Mouse (Mus musculus): ENCODE results near the gene Sept11. TPM values are rescaled to one million over a fixed set of nuclear protein-coding genes. Genes with fewer than 3 reads are reported as not detected.
A peak's percentile ranks its signal among the peaks of the same experiment; 100 is the strongest.

Gene Sept11
- polyA plus RNA-seq, 1 experiment from 2014 or later = 180 TPM

DNA sequence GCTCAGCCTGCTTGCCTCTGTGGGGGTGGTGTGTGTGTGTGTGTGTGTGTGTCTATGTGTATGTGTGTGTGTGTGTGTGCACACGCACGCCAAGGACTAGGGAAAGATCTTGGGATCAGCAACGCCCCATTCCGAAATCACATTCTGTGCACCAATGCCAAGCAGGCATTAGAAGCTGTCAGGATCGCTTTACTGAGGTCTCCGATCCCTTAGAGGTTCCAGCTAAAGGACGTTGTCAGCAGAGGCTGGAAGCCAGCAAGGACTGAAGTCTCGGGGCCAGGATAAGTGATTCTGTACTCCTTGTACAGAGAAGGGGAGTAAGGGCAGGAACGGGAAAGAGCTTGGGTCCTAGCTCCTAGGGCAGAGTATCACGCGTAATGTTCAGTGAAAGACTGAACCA, 61.2 kb downstream of the Sept11 start:
- H3K4me1 ChIP-seq = peaks cover 13% of the 10 kb centered on the region
- H3K27ac ChIP-seq = no peak overlapping the region
- no peak overlapping the region for H3K9ac ChIP-seq
- 74% methylated on average over 11 of the region's 11 CpGs for WGBS
- no peak overlapping the region for H3K4me2 ChIP-seq
- no peak for ATAC-seq (ENCODE audit: insufficient number of reproducible peaks, low FRiP score, low TSS enrichment, low read depth)
- no peaks in the 10 kb centered on the region for H3K27me3 ChIP-seq
- H3K36me3 ChIP-seq = peaks cover 58% of the 10 kb centered on the region
- H3K9me3 ChIP-seq = no peaks in the 10 kb centered on the region
- H3K4me3 ChIP-seq = no peak overlapping the region

DNA sequence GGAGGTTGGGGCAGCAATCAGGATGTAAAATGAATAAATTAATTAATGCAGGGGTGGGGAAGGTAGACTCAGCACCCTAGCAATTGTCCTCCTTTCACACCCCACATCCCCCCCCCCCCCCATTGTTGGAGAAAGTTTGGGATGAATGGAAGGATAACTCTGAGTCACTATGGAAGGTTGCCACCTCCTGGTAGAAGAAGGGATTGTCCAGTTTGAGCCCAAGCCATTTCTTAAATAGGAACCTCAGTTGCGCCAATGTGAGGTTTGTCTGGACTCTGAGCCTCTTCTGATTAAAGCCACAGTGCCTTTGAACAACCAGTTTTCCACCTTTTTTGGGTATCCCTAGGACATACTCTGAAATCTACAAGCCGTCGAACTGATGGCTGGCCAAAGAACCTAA, 70.3 kb downstream of the Sept11 start:
- Histone ChIP-seq H3K27ac (no peak overlapping the region), H3K9me3 (no peaks in the 10 kb centered on the region), H3K9ac (no peak overlapping the region), H3K36me3 (peaks cover 83% of the 10 kb centered on the region), H3K27me3 (no peaks in the 10 kb centered on the region), H3K4me3 (no peak overlapping the region), H3K4me1 (peaks cover 6% of the 10 kb centered on the region; the same call in 1 of the 2 replicates), H3K4me2 (no peak overlapping the region)
- no peak for ATAC-seq (ENCODE audit: insufficient number of reproducible peaks, low FRiP score, low TSS enrichment, low read depth)
- WGBS = 90% methylated on average over 3 of the region's 3 CpGs

- H3K27ac ChIP-seq = 0 out of 2 replicates have a peak overlapping the region, but pooled peaks have one; percentile 48
- no peak overlapping the region for H3K4me3 ChIP-seq
- H3K4me2 ChIP-seq = no peak overlapping the region
- H3K27me3 ChIP-seq = no peaks in the 10 kb centered on the region
- peaks cover 69% of the 10 kb centered on the region for H3K36me3 ChIP-seq
- no peaks in the 10 kb centered on the region for H3K9me3 ChIP-seq
- WGBS = 89% methylated on average over 11 of the region's 11 CpGs
- ATAC-seq (ENCODE audit: insufficient number of reproducible peaks, low FRiP score, low TSS enrichment, low read depth) = no peak
- no peak overlapping the region for H3K9ac ChIP-seq
- H3K4me1 ChIP-seq = peaks cover 6% of the 10 kb centered on the region; the same call in 1 of the 2 replicates
Observed at GRCm38 (mm10) chr5:93167919-93168516, 74.8 kb downstream of the Sept11 start.

DNA sequence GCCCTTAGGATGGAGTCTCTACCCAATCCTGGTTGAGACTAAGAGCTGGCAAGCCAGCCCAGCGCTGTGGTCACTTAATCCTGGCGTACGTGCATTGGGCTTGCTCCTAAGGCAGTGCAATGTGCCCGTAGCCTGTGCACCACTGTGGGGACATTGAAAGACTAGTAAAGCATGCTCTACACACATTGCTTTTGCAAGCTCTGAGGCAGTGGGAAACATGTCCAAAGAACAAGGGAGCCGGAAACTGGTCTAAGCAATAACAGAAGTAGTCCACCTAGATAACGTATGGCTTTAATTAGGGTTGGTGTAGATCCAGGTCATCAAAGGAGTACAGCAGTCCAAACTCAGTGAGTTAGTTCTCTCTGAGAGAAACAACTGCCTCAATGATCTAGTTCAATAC, 75.4 kb downstream of the Sept11 start:
- Histone ChIP-seq H3K9ac (no peak overlapping the region), H3K9me3 (no peaks in the 10 kb centered on the region), H3K4me1 (peaks cover 6% of the 10 kb centered on the region; the same call in 1 of the 2 replicates), H3K27me3 (no peaks in the 10 kb centered on the region), H3K27ac (0 out of 2 replicates have a peak overlapping the region, but pooled peaks have one; percentile 48), H3K4me3 (no peak overlapping the region), H3K36me3 (peaks cover 72% of the 10 kb centered on the region), H3K4me2 (no peak overlapping the region)
- 55% methylated on average over 6 of the region's 6 CpGs for WGBS
- no peak for ATAC-seq (ENCODE audit: insufficient number of reproducible peaks, low FRiP score, low TSS enrichment, low read depth)

GRCm38 (mm10) chr5:93171420-93171819, 78.2 kb downstream of the Sept11 start:
- H3K4me3 ChIP-seq = no peak overlapping the region
- no peaks in the 10 kb centered on the region for H3K27me3 ChIP-seq
- H3K36me3 ChIP-seq = peaks cover 70% of the 10 kb centered on the region
- H3K4me1 ChIP-seq = peaks cover 6% of the 10 kb centered on the region; the same call in 1 of the 2 replicates
- no peak for ATAC-seq (ENCODE audit: insufficient number of reproducible peaks, low FRiP score, low TSS enrichment, low read depth)
- no peak overlapping the region for H3K9ac ChIP-seq
- no peaks in the 10 kb centered on the region for H3K9me3 ChIP-seq
- no peak overlapping the region for H3K27ac ChIP-seq
- H3K4me2 ChIP-seq = no peak overlapping the region
- 94% methylated on average over 15 of the region's 15 CpGs for WGBS

GRCm38 (mm10) chr5:93172536-93172935, 79.3 kb downstream of the Sept11 start:
- H3K27ac ChIP-seq = no peak overlapping the region
- ATAC-seq (ENCODE audit: insufficient number of reproducible peaks, low FRiP score, low TSS enrichment, low read depth) = no peak
- WGBS = 87% methylated on average over 6 of the region's 6 CpGs
- H3K4me1 ChIP-seq = peaks cover 6% of the 10 kb centered on the region; the same call in 1 of the 2 replicates
- H3K36me3 ChIP-seq = peaks cover 67% of the 10 kb centered on the region
- no peak overlapping the region for H3K4me3 ChIP-seq
- H3K9ac ChIP-seq = no peak overlapping the region
- H3K4me2 ChIP-seq = no peak overlapping the region
- H3K27me3 ChIP-seq = no peaks in the 10 kb centered on the region
- no peaks in the 10 kb centered on the region for H3K9me3 ChIP-seq

GRCm38 (mm10) chr5:93174675-93175074, 81.4 kb downstream of the Sept11 start:
- peaks cover 75% of the 10 kb centered on the region for H3K36me3 ChIP-seq
- no peak overlapping the region for H3K4me2 ChIP-seq
- H3K4me1 ChIP-seq = no peaks in the 10 kb centered on the region
- H3K9ac ChIP-seq = no peak overlapping the region
- 85% methylated on average over 6 of the region's 6 CpGs for WGBS
- no peak for ATAC-seq (ENCODE audit: insufficient number of reproducible peaks, low FRiP score, low TSS enrichment, low read depth)
- no peak overlapping the region for H3K4me3 ChIP-seq
- H3K9me3 ChIP-seq = no peaks in the 10 kb centered on the region
- no peak overlapping the region for H3K27ac ChIP-seq
- H3K27me3 ChIP-seq = no peaks in the 10 kb centered on the region

DNA sequence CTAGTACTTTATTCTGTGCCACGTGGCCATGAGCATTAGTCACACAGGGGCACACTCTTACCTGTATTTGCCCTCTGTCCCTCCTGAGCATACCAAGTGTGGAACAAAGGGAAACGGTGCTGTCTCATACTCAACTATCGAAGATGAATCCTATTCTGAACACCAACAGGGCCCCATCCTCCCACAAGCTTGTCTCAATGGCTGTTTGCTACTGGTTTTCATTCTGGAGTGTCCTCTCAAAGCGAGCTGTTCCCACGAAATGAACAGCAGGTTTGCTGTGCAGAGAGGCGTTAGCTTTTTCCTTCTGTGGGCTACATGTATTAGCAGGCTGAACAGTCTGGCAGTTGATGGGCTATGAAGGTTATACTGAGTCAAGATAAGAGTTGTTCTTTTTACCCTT, 85.4 kb downstream of the Sept11 start:
- ATAC-seq (ENCODE audit: insufficient number of reproducible peaks, low FRiP score, low TSS enrichment, low read depth) = no peak
- Histone ChIP-seq H3K4me3 (no peak overlapping the region), H3K27me3 (no peaks in the 10 kb centered on the region), H3K27ac (no peak overlapping the region), H3K4me1 (no peaks in the 10 kb centered on the region), H3K4me2 (no peak overlapping the region), H3K9ac (no peak overlapping the region), H3K9me3 (no peaks in the 10 kb centered on the region), H3K36me3 (peaks cover 67% of the 10 kb centered on the region)
- WGBS = 74% methylated on average over 6 of the region's 6 CpGs

DNA sequence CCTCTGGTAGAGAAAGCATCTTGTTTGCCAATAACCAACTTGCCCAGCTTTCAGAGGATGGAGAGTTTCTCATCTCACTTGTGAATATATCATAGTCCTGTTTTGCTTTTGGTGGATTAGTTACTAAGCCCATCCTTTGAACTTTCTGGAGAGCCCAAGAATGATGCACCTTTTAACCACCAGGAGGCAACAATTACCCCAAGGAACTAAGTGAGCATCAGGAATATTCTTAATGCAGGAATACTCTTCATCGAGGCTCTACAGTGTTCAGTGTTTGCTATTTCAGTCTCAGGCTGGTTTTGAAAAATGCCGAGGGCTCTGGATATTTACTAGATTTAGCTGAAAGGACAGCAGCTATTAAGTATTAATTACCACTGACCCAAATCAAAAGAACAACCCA, 87.0 kb downstream of the Sept11 start:
- Histone ChIP-seq H3K4me3 (no peak overlapping the region), H3K27ac (no peak overlapping the region), H3K36me3 (peaks cover 59% of the 10 kb centered on the region), H3K4me1 (no peaks in the 10 kb centered on the region), H3K9ac (no peak overlapping the region), H3K27me3 (no peaks in the 10 kb centered on the region), H3K4me2 (no peak overlapping the region), H3K9me3 (no peaks in the 10 kb centered on the region)
- 77% methylated on average over 2 of the region's 2 CpGs for WGBS
- no peak for ATAC-seq (ENCODE audit: insufficient number of reproducible peaks, low FRiP score, low TSS enrichment, low read depth)

GRCm38 (mm10) chr5:93183311-93183710, 90.1 kb downstream of the Sept11 start:
- no peaks in the 10 kb centered on the region for H3K9me3 ChIP-seq
- no peak overlapping the region for H3K9ac ChIP-seq
- no peaks in the 10 kb centered on the region for H3K4me1 ChIP-seq
- no peak for ATAC-seq (ENCODE audit: insufficient number of reproducible peaks, low FRiP score, low TSS enrichment, low read depth)
- H3K27ac ChIP-seq = no peak overlapping the region
- peaks cover 57% of the 10 kb centered on the region for H3K36me3 ChIP-seq
- 84% methylated on average over 6 of the region's 6 CpGs for WGBS
- no peak overlapping the region for H3K4me3 ChIP-seq
- H3K4me2 ChIP-seq = no peak overlapping the region
- no peaks in the 10 kb centered on the region for H3K27me3 ChIP-seq

GRCm38 (mm10) chr5:93184548-93184947, 91.3 kb downstream of the Sept11 start:
- peaks cover 56% of the 10 kb centered on the region for H3K36me3 ChIP-seq

DNA sequence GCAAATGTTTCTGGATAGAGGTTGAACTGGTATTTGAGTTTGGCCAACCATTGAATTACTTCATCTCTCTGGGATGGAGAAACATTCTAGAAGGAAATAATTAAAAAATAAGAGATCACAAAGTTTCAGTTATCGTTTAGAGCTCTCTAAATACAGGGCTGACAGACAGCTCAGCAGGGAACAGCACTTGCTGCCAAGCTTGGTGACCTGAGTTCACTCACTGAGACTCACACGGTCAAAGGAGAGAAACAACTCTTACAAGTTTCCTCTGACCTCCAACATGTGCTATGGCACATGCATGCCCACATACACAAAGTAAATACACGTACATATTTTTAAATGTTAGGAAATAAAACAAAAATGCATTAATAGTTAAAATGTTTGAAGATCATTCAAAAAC, 96.4 kb downstream of the Sept11 start:
- H3K36me3 ChIP-seq = peaks cover 30% of the 10 kb centered on the region
- H3K9ac ChIP-seq = no peak overlapping the region
- no peak overlapping the region for H3K27ac ChIP-seq
- no peak overlapping the region for H3K4me3 ChIP-seq
- H3K4me1 ChIP-seq = no peaks in the 10 kb centered on the region
- no peak for ATAC-seq (ENCODE audit: insufficient number of reproducible peaks, low FRiP score, low TSS enrichment, low read depth)
- no peak overlapping the region for H3K4me2 ChIP-seq
- no peaks in the 10 kb centered on the region for H3K27me3 ChIP-seq
- no peaks in the 10 kb centered on the region for H3K9me3 ChIP-seq
- 72% methylated on average over 3 of the region's 3 CpGs for WGBS

More at GRCm38 (mm10) chr5:93184548-93184947, 91.3 kb downstream of the Sept11 start:
- no peak overlapping the region for H3K9ac ChIP-seq
- ATAC-seq (ENCODE audit: insufficient number of reproducible peaks, low FRiP score, low TSS enrichment, low read depth) = no peak
- H3K27me3 ChIP-seq = no peaks in the 10 kb centered on the region
- H3K9me3 ChIP-seq = no peaks in the 10 kb centered on the region
- no peak overlapping the region for H3K4me2 ChIP-seq
- H3K4me3 ChIP-seq = no peak overlapping the region
- no peaks in the 10 kb centered on the region for H3K4me1 ChIP-seq
- H3K27ac ChIP-seq = no peak overlapping the region
- 86% methylated on average over 6 of the region's 6 CpGs for WGBS

DNA sequence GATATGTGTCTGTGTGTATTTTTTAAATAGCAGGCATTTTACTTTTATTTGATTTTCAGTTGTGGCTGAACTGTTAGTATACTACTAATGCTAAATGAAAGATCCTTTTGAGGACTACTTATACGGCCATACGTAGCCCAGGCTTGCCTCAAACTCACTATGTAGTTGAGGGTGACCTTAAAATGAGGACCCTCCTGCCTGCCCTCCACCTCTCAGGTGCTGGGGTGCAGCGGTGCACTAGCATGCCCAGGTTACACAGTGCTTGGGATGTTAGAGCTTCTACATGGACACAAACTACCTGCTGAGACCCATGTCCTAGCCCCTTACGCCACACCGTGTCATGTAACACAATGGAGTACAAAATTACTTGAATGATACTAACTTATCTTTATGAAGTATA, 97.2 kb downstream of the Sept11 start:
- peaks cover 28% of the 10 kb centered on the region for H3K36me3 ChIP-seq
- 91% methylated on average over 5 of the region's 5 CpGs for WGBS
- ATAC-seq (ENCODE audit: insufficient number of reproducible peaks, low FRiP score, low TSS enrichment, low read depth) = no peak
- H3K4me1 ChIP-seq = no peaks in the 10 kb centered on the region
- no peak overlapping the region for H3K27ac ChIP-seq
- no peak overlapping the region for H3K9ac ChIP-seq
- H3K4me2 ChIP-seq = no peak overlapping the region
- H3K9me3 ChIP-seq = no peaks in the 10 kb centered on the region
- no peaks in the 10 kb centered on the region for H3K27me3 ChIP-seq
- no peak overlapping the region for H3K4me3 ChIP-seq

Measured in limb, embryonic 15.5 days (tissue).